In genomic region chr4:149725661-149726350, GRCm38 (mm10) we compare ENCODE assay signal across 9 mouse cellular contexts. TPM values are rescaled to one million over a fixed set of nuclear protein-coding genes. Genes with fewer than 3 reads are reported as not detected.
A peak's percentile ranks its signal among the peaks of the same experiment; 100 is the strongest.
DNase-seq lines count a peak whose midpoint lies in the region; ATAC-seq and TF ChIP-seq lines count a peak whose summit lies in the region.
"Had no signal": no experiment of that assay in that cellular context is flagged by ENCODE, and none has a peak within 500 bp of the region (broad histone marks: within the 10 kb centered on the region; RNA-seq: fewer than 3 reads in every experiment).

No protein-coding gene starts in this region.

- no peak for ATAC-seq in hindbrain, embryonic 11.5 days (ENCODE audit: low FRiP score)
- no peak for ATAC-seq in hindbrain, embryonic 12.5 days (ENCODE audit: low FRiP score)
- ATAC-seq in common myeloid progenitor, adult 5-6 weeks (replicated peaks; ENCODE audit: low read depth, poor library complexity, severe bottlenecking): peak; percentile 70
- ATAC-seq in megakaryocyte progenitor cell, adult 5-6 weeks (replicated peaks; ENCODE audit: poor library complexity): peak; percentile 74

- H3K4me2 ChIP-seq in hindbrain, embryonic 11.5 days (replicated peaks; ENCODE audit: low read depth, low read length): no peak overlapping the region
- H3K4me2 ChIP-seq in hindbrain, embryonic 12.5 days (replicated peaks): no peak overlapping the region
- H3K4me2 ChIP-seq: limb, embryonic 13.5 days had no signal

- 76% methylated on average over 15 of the region's 15 CpGs for WGBS in hindbrain, embryonic 11.5 days
- 76% methylated on average over 15 of the region's 15 CpGs for WGBS in hindbrain, embryonic 12.5 days
- 80% methylated on average over 15 of the region's 15 CpGs for whole genome bisulfite sequencing in spleen, adult 2 months

- DNase-seq in hindbrain, embryonic 11.5 days (ENCODE audit: low spot score): peak; percentile 70
- DNase-seq in adipocyte (ENCODE audit: low spot score): peak; percentile 70
- DNase-seq in heart, adult 9 months (ENCODE audit: low spot score in 2 of 2): peak; percentile 58 to 67
- DNase-seq in layer of hippocampus, postnatal 25 days (ENCODE audit: extremely low spot score in 1 of 2, low spot score in 1 of 2): peak; percentile 67 to 75
- peak in 1 of 2 experiments; percentile 58 for DNase-seq in spleen, adult 2 months (ENCODE audit: low read depth in 1 of 2, low spot score in 2 of 2)

- no peaks in the 10 kb centered on the region for H3K9me3 ChIP-seq in hindbrain, embryonic 11.5 days (ENCODE audit: control insufficient read depth, low read length)
- H3K9me3 ChIP-seq in hindbrain, embryonic 12.5 days (replicated peaks): no peaks in the 10 kb centered on the region
- H3K9me3 ChIP-seq: limb, embryonic 13.5 days had no signal

- H3K9ac ChIP-seq in hindbrain, embryonic 11.5 days (ENCODE audit: low read depth, low read length): no peak overlapping the region
- no peak overlapping the region for H3K9ac ChIP-seq in hindbrain, embryonic 12.5 days
- H3K9ac ChIP-seq: limb, embryonic 13.5 days had no signal

- peaks cover 15% of the 10 kb centered on the region; the same call in 1 of the 2 replicates for H3K36me3 ChIP-seq in hindbrain, embryonic 11.5 days (ENCODE audit: control insufficient read depth, insufficient read depth, low read length)
- peaks cover 80% of the 10 kb centered on the region for H3K36me3 ChIP-seq in hindbrain, embryonic 12.5 days
- H3K36me3 ChIP-seq in spleen, adult 2 months (ENCODE audit: control insufficient read depth, insufficient read depth, low read length): peaks cover 15% of the 10 kb centered on the region

- no peak overlapping the region for H3K27ac ChIP-seq in hindbrain, embryonic 11.5 days (ENCODE audit: low read depth, low read length)
- no peak overlapping the region for H3K27ac ChIP-seq in hindbrain, embryonic 12.5 days
- H3K27ac ChIP-seq in spleen, adult 2 months (ENCODE audit: insufficient read depth, low read length): no peak overlapping the region
- H3K27ac ChIP-seq: limb, embryonic 13.5 days had no signal

- no peak for TF ChIP-seq POLR2A in spleen, adult 2 months (IDR thresholded peaks at IDR 0.05; ENCODE audit: low read depth, low read length)

- peak; percentile 71 for TF ChIP-seq CTCF in spleen, adult 2 months (IDR thresholded peaks at IDR 0.05; ENCODE audit: extremely low read depth, insufficient read depth, insufficient read length, insufficient replicate concordance)

- H3K4me3 ChIP-seq in hindbrain, embryonic 11.5 days (ENCODE audit: low read depth, low read length): no peak overlapping the region
- H3K4me3 ChIP-seq in hindbrain, embryonic 12.5 days: no peak overlapping the region
- no peak overlapping the region for H3K4me3 ChIP-seq in spleen, adult 2 months (ENCODE audit: extremely low read depth, insufficient read depth, insufficient read length)
- H3K4me3 ChIP-seq: limb, embryonic 13.5 days had no signal

- no peaks in the 10 kb centered on the region; the same call in 1 of the 2 replicates for H3K4me1 ChIP-seq in hindbrain, embryonic 11.5 days (replicated peaks; ENCODE audit: control insufficient read depth, insufficient read depth, low read length)
- H3K4me1 ChIP-seq in hindbrain, embryonic 12.5 days: peaks cover 31% of the 10 kb centered on the region
- no peaks in the 10 kb centered on the region for H3K4me1 ChIP-seq in spleen, adult 2 months (ENCODE audit: control insufficient read depth, insufficient read depth, insufficient read length)
- H3K4me1 ChIP-seq: limb, embryonic 13.5 days had no signal

- H3K27me3 ChIP-seq in hindbrain, embryonic 11.5 days (ENCODE audit: control insufficient read depth, insufficient read depth, low read length): no peaks in the 10 kb centered on the region
- H3K27me3 ChIP-seq in hindbrain, embryonic 12.5 days: no peaks in the 10 kb centered on the region
- H3K27me3 ChIP-seq in spleen, adult 2 months (ENCODE audit: control insufficient read depth, insufficient read depth, low read length): no peaks in the 10 kb centered on the region
- H3K27me3 ChIP-seq: limb, embryonic 13.5 days had no signal

RNA-seq across cellular contexts. Expression of gene Tmem201, which starts 12.0 kb away (rescaled TPM):
- polyA plus RNA-seq in hindbrain, embryonic 11.5 days (2014; fragmentation: Nextera tagmentation; extraction: Ambion mirVana): 17.9 and 19.3 TPM in 2 replicates
- polyA plus RNA-seq in hindbrain, embryonic 12.5 days (2016; fragmentation: Nextera tagmentation; extraction: Ambion mirVana): 39.6 and 39.7 TPM in 2 replicates
- total RNA-seq in common myeloid progenitor, adult 5-6 weeks (2017): 9.0 and 15.5 TPM in 2 replicates
- 10 to 100 TPM; 66.5 to 70.7 TPM for total RNA-seq in layer of hippocampus, postnatal 25 days (2021)
- total RNA-seq in megakaryocyte progenitor cell, adult 5-6 weeks (2015): 10.9 and 12.4 TPM in 2 replicates
- 8.5 and 8.8 TPM in 2 replicates for total RNA-seq in megakaryocyte progenitor cell, adult 5-6 weeks (2017)
- 24.3 and 30.7 TPM in 2 replicates for polyA plus RNA-seq in spleen, adult 2 months (2012; rRNA removed)

RNA-seq across cellular contexts. Expression of gene Pik3cd, which starts 23.4 kb away (rescaled TPM):
- polyA plus RNA-seq in hindbrain, embryonic 11.5 days (2014; fragmentation: Nextera tagmentation; extraction: Ambion mirVana): 10.1 and 11.3 TPM in 2 replicates
- polyA plus RNA-seq in hindbrain, embryonic 12.5 days (2016; fragmentation: Nextera tagmentation; extraction: Ambion mirVana): 16.9 and 19.6 TPM in 2 replicates
- 37.2 and 44.6 TPM in 2 replicates for total RNA-seq in common myeloid progenitor, adult 5-6 weeks (2017)
- 10 to 100 TPM; 22.9 to 25.2 TPM for total RNA-seq in layer of hippocampus, postnatal 25 days (2021)
- total RNA-seq in megakaryocyte progenitor cell, adult 5-6 weeks (2015): 32.2 and 33.0 TPM in 2 replicates
- total RNA-seq in megakaryocyte progenitor cell, adult 5-6 weeks (2017): 59.5 and 66.5 TPM in 2 replicates
- polyA plus RNA-seq in spleen, adult 2 months (2012; rRNA removed): 104 and 124 TPM in 2 replicates

RNA-seq across cellular contexts. Expression of gene Slc25a33, which starts 48.3 kb away (rescaled TPM):
- 22.0 and 23.6 TPM in 2 replicates for polyA plus RNA-seq in hindbrain, embryonic 11.5 days (2014; fragmentation: Nextera tagmentation; extraction: Ambion mirVana)
- polyA plus RNA-seq in hindbrain, embryonic 12.5 days (2016; fragmentation: Nextera tagmentation; extraction: Ambion mirVana): 18.8 and 18.9 TPM in 2 replicates
- 5.0 and 6.7 TPM in 2 replicates for total RNA-seq in common myeloid progenitor, adult 5-6 weeks (2017)
- 10 to 100 TPM; 31.0 to 38.8 TPM for total RNA-seq in layer of hippocampus, postnatal 25 days (2021)
- total RNA-seq in megakaryocyte progenitor cell, adult 5-6 weeks (2015): 4.9 and 8.6 TPM in 2 replicates
- total RNA-seq in megakaryocyte progenitor cell, adult 5-6 weeks (2017): 3.8 and 6.2 TPM in 2 replicates
- polyA plus RNA-seq in spleen, adult 2 months (2012; rRNA removed): 5.4 and 7.1 TPM in 2 replicates

Comparison
In these comparisons a context has a peak if more than half of its experiments do, and no peak if none do; other contexts are left out.
1. ATAC-seq: peak in common myeloid progenitor, adult 5-6 weeks (single experiment) and megakaryocyte progenitor cell, adult 5-6 weeks (single experiment); none in hindbrain, embryonic 11.5 days (single experiment) and hindbrain, embryonic 12.5 days (single experiment).